Mouse (Mus musculus) liver, embryonic 11.5 days (tissue): ENCODE results near the gene Poln. TPM values are rescaled to one million over a fixed set of nuclear protein-coding genes. Genes with fewer than 3 reads are reported as not detected.

Experiments
- ATAC-seq: fragments of 200-750 bp; cut with Nextera tagmentation; replicated peaks from 2 replicates; pipeline ENCODE4 v1.8.0; 2017; ENCODE audit warnings: moderate number of reproducible peaks, mild to moderate bottlenecking, moderate TSS enrichment, moderate library complexity; ENCODE audit not compliant: low FRiP score
- DNase-seq: peaks from one replicate; pipeline ENCODE4 v3.0.0-alpha.2; 2017; ENCODE audit warnings: low spot score
- H3K27ac ChIP-seq: fragments of 300-500 bp; sonication (generic); 2 replicates; pipeline ENCODE4 v1.5.1; 2014; ENCODE audit warnings: mild to moderate bottlenecking, low read depth, low read length, control low read depth
- H3K27me3 ChIP-seq: fragments of 300-500 bp; sonication (generic); replicated peaks from 2 replicates; pipeline ENCODE4 v1.6.1; 2014; ENCODE audit warnings: low read length, mixed read lengths; ENCODE audit not compliant: control insufficient read depth, insufficient read depth
- H3K36me3 ChIP-seq: fragments of 300-500 bp; sonication (generic); 2 replicates; pipeline ENCODE4 v1.6.1; 2014; ENCODE audit warnings: mild to moderate bottlenecking, low read length, moderate library complexity, mixed read lengths; ENCODE audit not compliant: control insufficient read depth, insufficient read depth
- H3K4me1 ChIP-seq: fragments of 300-500 bp; sonication (generic); replicated peaks from 2 replicates; pipeline ENCODE4 v1.6.1; 2014; ENCODE audit warnings: low read length, mixed read lengths; ENCODE audit not compliant: control insufficient read depth, insufficient read depth
- H3K4me2 ChIP-seq: fragments of 300-500 bp; sonication (generic); 2 replicates; pipeline ENCODE4 v1.6.1; 2014; ENCODE audit warnings: mild to moderate bottlenecking, control low read depth, moderate library complexity
- H3K4me3 ChIP-seq: fragments of 300-500 bp; sonication (generic); 2 replicates; pipeline ENCODE4 v1.5.1; 2014; ENCODE audit warnings: low read depth, low read length, control low read depth
- H3K9ac ChIP-seq: fragments of 300-500 bp; sonication (generic); 2 replicates; pipeline ENCODE4 v1.6.1; 2014; ENCODE audit warnings: low read depth, low read length, control low read depth
- H3K9me3 ChIP-seq: fragments of 300-500 bp; sonication (generic); 2 replicates; pipeline ENCODE4 v1.6.1; 2016; ENCODE audit warnings: low read length, inconsistent platforms, mixed read lengths; ENCODE audit not compliant: control insufficient read depth
- WGBS: fragments of 180-500 bp; shearing (Covaris S2); extraction: QIAGEN DNeasy Blood & Tissue Kit; methylation state at CpG from one replicate; pipeline ENCODE4 v1.1.7; 2014; 5-methylcytosine and 5-hydroxymethylcytosine counted together
- polyA plus RNA-seq: library from polyadenylated mRNA; unstranded; fragments of >200 nt; fragmentation: Nextera tagmentation; extraction: Ambion mirVana; gene quantifications from 2 replicates; pipeline ENCODE4 v1.2.1, GENCODE M21; 2014

Gene Poln
- polyA plus RNA-seq, 1 experiment from 2014 or later = 0.58 TPM

DNA sequence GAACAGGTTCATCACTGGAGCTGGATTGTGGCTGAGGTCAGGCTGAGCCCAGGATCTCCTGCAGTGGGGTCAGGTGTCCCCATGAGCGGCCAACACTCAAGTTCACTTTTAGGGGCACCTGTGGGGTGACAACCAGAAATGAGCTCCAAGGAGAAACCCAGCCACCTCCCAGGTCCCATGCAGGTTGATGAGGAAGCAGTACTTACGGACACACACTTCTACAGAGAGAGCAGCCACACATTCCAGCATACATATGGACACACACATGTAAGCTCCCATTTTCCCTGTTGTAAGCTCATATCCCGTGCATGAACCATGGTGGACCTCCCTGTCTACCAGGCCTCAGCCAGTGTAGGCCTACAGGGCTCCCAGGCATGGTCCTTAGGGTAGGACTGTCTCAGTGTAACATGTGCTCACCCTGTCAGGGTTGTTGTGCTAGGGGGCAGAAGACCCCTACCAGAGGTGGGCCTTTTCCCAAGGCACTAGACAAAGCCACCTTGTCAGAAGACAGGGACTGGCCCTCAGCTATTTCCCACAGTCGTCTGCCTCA, 161.8 kb downstream of the Poln start:
- no peak overlapping the region for H3K4me2 ChIP-seq
- H3K27me3 ChIP-seq = peaks cover 2% of the 10 kb centered on the region; the same call in 1 of the 2 replicates
- WGBS = 70% methylated on average over 4 of the region's 4 CpGs
- H3K36me3 ChIP-seq = no peaks in the 10 kb centered on the region
- peak; percentile 21 for DNase-seq
- H3K9me3 ChIP-seq = no peaks in the 10 kb centered on the region
- H3K27ac ChIP-seq = no peak overlapping the region
- H3K4me1 ChIP-seq = no peaks in the 10 kb centered on the region
- ATAC-seq = no peak
- no peak overlapping the region for H3K9ac ChIP-seq
- H3K4me3 ChIP-seq = no peak overlapping the region

DNA sequence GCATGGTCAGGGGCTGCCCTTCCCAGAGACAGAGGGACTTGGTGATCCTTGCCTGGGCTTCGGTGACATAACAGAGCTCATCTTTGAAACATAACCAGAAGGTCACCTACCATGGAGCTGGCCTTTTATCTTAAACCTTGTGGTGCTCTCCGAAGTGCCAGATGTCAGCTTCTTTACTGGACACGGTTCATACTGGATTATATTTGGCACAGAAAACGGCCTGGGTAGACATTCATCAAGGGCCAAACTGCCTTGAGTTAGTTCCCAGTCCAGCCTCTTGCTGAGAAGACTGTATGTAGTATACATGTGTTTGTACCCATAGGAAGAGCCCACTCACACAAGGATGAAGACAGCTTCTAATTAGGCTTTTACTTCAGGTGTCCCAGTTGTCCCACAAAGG, 162.4 kb downstream of the Poln start:
- H3K27me3 ChIP-seq = peaks cover 2% of the 10 kb centered on the region; the same call in 1 of the 2 replicates
- DNase-seq (no peak), ATAC-seq (no peak)
- no peaks in the 10 kb centered on the region for H3K9me3 ChIP-seq
- WGBS = 80% methylated on average over 4 of the region's 4 CpGs
- H3K36me3 ChIP-seq = no peaks in the 10 kb centered on the region
- H3K27ac ChIP-seq = no peak overlapping the region
- H3K9ac ChIP-seq = no peak overlapping the region
- H3K4me2 ChIP-seq = no peak overlapping the region
- no peaks in the 10 kb centered on the region for H3K4me1 ChIP-seq
- no peak overlapping the region for H3K4me3 ChIP-seq

DNA sequence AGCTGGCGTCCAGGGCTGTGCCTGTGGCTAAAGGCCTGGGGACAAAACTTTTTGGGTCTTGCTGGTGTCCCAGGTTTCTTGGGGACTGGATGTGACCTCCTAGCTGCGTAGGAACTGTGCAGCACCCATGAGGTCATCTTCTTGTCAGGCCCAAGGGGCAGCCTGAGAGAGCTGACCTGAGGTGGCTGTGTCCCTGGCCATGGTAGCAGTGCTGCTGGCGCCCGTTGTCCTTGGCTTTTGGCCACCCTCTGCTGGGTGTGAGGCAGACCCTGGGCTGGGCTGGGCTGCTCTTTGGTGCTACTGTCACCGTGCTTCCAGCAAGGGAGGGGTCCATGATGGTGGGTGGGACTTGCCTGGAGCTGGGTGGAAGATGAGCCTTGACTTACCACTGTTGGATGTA, 164.6 kb downstream of the Poln start:
- Histone ChIP-seq H3K9ac (no peak overlapping the region), H3K9me3 (no peaks in the 10 kb centered on the region), H3K4me3 (no peak overlapping the region), H3K27ac (no peak overlapping the region), H3K4me1 (no peaks in the 10 kb centered on the region), H3K36me3 (no peaks in the 10 kb centered on the region), H3K4me2 (no peak overlapping the region), H3K27me3 (peaks cover 12% of the 10 kb centered on the region)
- DNase-seq (no peak), ATAC-seq (no peak)
- WGBS = 68% methylated on average over 5 of the region's 5 CpGs

DNA sequence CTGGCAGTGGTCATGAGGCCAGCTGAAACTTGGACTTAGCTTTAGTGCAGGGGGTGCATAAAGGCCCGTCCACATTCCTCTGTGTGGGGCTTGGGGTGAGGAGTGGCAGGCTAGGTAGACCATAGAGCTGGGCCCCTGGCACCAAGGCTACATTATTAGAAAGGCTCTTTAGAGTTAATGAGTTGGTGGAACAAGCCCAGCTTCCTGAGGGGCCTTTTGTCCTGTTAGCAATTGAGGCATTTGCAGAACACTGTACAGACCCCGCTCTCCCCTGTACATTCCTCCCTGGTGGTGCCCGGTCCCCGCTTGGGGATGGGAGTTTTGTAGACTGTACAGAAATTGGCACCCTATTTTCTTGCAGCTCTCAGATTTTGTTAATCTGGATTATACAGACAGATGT, 166.6 kb downstream of the Poln start:
- Histone ChIP-seq H3K27ac (no peak overlapping the region), H3K9ac (no peak overlapping the region), H3K27me3 (peaks cover 29% of the 10 kb centered on the region), H3K4me2 (no peak overlapping the region), H3K9me3 (no peaks in the 10 kb centered on the region), H3K4me3 (no peak overlapping the region), H3K36me3 (no peaks in the 10 kb centered on the region), H3K4me1 (no peaks in the 10 kb centered on the region)
- WGBS = 88% methylated on average over 4 of the region's 4 CpGs
- DNase-seq = no peak
- no peak for ATAC-seq

DNA sequence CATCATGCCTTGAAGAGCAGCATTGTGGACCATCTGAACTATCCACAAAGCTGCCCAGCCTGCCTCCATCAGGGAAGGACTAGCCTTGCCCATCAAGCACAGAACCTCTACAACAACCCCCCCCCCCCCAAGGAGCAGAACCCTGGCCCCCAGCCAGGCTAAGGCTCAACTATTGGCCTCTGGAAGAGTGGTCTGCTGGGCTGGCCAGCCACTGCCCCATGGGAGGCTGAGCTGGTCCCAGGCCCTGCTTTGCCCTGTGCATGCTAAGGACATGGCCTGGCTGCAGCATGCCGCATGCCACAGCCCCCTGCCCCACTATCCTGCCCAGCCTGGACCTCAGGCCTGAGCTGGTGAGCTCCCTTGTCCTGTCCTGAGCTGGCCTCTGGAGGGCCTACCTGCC, 167.8 kb downstream of the Poln start:
- H3K9ac ChIP-seq = no peak overlapping the region
- no peaks in the 10 kb centered on the region for H3K9me3 ChIP-seq
- DNase-seq (no peak), ATAC-seq (no peak)
- no peak overlapping the region for H3K4me3 ChIP-seq
- no peak overlapping the region for H3K27ac ChIP-seq
- WGBS = 92% methylated on average over 1 of the region's 1 CpGs
- no peaks in the 10 kb centered on the region for H3K36me3 ChIP-seq
- peaks cover 42% of the 10 kb centered on the region for H3K27me3 ChIP-seq
- H3K4me2 ChIP-seq = no peak overlapping the region
- H3K4me1 ChIP-seq = 0 out of 2 replicates have a peak, but pooled peaks cover 3% of the 10 kb centered on the region

DNA sequence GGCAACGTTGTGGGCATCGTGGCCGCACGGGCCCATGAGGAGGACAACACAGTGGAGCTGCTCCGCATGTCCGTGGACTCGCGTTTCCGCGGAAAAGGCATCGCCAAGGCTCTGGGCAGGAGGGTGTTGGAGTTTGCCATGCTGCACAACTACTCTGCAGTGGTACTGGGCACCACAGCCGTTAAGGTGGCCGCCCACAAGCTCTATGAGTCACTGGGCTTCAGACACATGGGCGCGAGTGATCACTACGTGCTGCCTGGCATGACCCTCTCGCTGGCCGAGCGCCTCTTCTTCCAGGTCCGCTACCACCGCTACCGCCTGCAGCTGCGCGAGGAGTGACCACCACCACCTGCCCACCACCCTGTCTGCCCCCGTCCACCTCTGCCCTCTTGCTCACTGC, 168.4 kb downstream of the Poln start:
- H3K4me1 ChIP-seq = 0 out of 2 replicates have a peak, but pooled peaks cover 3% of the 10 kb centered on the region
- WGBS = 91% methylated on average over 25 of the region's 25 CpGs
- no peak overlapping the region for H3K27ac ChIP-seq

DNA sequence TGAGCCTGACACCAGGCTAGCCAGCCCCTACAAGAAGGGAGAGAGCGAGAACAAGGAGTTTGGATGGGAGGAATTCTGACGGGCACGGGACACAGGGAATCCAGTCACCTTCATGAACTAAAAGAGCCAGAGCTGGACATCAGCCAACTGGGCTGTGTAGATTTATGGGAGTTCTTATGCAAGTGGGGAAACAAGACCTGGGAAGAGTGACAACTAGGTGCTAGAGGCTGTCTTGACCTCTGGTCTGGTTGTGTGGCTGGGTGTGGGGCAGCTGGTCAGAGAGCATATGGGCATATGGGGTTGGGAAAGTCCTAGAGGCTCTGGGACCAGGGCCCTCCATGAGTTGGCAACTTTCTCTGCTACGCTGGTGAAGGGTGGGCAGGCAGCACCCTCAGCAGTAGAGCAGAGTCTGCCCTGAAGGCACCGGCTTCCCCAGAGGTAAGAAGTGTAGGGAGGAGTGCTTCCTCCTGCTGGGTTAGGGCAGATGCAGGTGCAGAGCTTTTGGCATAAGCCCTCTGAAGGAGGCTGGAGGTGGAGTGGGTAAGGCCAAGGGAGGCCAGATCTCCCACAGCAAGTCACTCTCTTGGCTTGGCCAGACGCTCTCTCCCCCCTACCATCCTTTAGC, 169.7 kb downstream of the Poln start:
- 0 out of 2 replicates have a peak, but pooled peaks cover 6% of the 10 kb centered on the region for H3K4me1 ChIP-seq
- no peak for DNase-seq
- no peaks in the 10 kb centered on the region for H3K36me3 ChIP-seq
- H3K9ac ChIP-seq = no peak overlapping the region
- no peak overlapping the region for H3K4me2 ChIP-seq
- no peak overlapping the region for H3K27ac ChIP-seq
- peaks cover 60% of the 10 kb centered on the region for H3K27me3 ChIP-seq
- no peaks in the 10 kb centered on the region for H3K9me3 ChIP-seq
- ATAC-seq = no peak
- H3K4me3 ChIP-seq = no peak overlapping the region
- 83% methylated on average over 6 of the region's 6 CpGs for WGBS

More for the DNA sequence above, 168.4 kb downstream of the Poln start:
- Histone ChIP-seq H3K27me3 (peaks cover 48% of the 10 kb centered on the region), H3K9me3 (no peaks in the 10 kb centered on the region), H3K4me2 (no peak overlapping the region), H3K36me3 (no peaks in the 10 kb centered on the region), H3K4me3 (no peak overlapping the region), H3K9ac (no peak overlapping the region)
- DNase-seq = no peak
- ATAC-seq = no peak

DNA sequence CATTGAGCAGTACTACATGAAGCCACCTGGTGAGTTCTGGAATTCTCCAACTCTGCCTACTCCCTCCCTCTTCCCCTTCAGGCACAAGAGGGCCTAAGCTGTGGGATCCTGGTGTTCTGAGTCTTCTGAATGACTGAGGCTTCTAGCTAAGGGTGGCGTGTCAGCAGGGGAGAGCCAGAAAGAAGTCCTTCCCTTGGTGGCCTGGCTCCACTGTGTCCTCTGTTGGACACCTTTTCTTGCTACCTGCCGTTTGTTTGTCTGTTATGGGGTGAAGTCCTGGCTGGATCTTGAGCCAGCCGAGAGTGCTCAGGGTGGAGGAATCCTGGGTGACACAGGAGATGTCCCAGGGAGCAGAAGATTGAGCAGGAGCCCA, 170.8 kb downstream of the Poln start:
- Histone ChIP-seq H3K27me3 (peaks cover 66% of the 10 kb centered on the region), H3K4me2 (no peak overlapping the region), H3K4me3 (no peak overlapping the region), H3K9me3 (no peaks in the 10 kb centered on the region), H3K36me3 (no peaks in the 10 kb centered on the region), H3K4me1 (0 out of 2 replicates have a peak, but pooled peaks cover 6% of the 10 kb centered on the region), H3K27ac (no peak overlapping the region), H3K9ac (no peak overlapping the region)
- 73% methylated on average over 3 of the region's 3 CpGs for WGBS
- DNase-seq (no peak), ATAC-seq (no peak)
